Mouse (Mus musculus) small intestine, adult 2 months (tissue): Measurements from ENCODE around the gene Ckap2l. TPM values are rescaled to one million over a fixed set of nuclear protein-coding genes. Genes with fewer than 3 reads are reported as not detected.
A peak's percentile ranks its signal among the peaks of the same experiment; 100 is the strongest.

Experiments
- H3K27ac ChIP-seq: fragments of 200-500 bp; 2 replicates; pipeline ENCODE4 v1.5.1; 2012; ENCODE audit warnings: low read depth, low read length, control low read depth, inconsistent platforms; ENCODE audit not compliant: insufficient read depth
- H3K27me3 ChIP-seq: fragments of 200-500 bp; 2 replicates; pipeline ENCODE4 v1.6.1; 2012; ENCODE audit warnings: mild to moderate bottlenecking, moderate library complexity, low read length, inconsistent platforms; ENCODE audit not compliant: control insufficient read depth, insufficient read depth
- H3K36me3 ChIP-seq: fragments of 200-500 bp; 2 replicates; pipeline ENCODE4 v1.6.1; 2012; ENCODE audit warnings: mild to moderate bottlenecking, low read length, control low read depth, inconsistent platforms; ENCODE audit not compliant: control insufficient read depth, insufficient read depth
- H3K4me1 ChIP-seq: fragments of 200-500 bp; 2 replicates; pipeline ENCODE4 v1.6.1; 2012; ENCODE audit warnings: low read length, inconsistent platforms, mixed read lengths; ENCODE audit not compliant: control insufficient read depth, insufficient read depth, insufficient read length
- H3K4me3 ChIP-seq: fragments of 200-500 bp; 2 replicates; pipeline ENCODE4 v1.5.1; 2012; ENCODE audit warnings: low read depth, mild to moderate bottlenecking, control low read depth, inconsistent platforms, low read length, moderate library complexity
- CTCF ChIP-seq: fragments of 200-500 bp; IDR thresholded peaks from 2 replicates; pipeline ENCODE4 v1.5.1; 2012; ENCODE audit warnings: low read depth, mild to moderate bottlenecking, control low read depth, inconsistent platforms, low read length, moderate library complexity, mixed read lengths; ENCODE audit not compliant: insufficient replicate concordance, insufficient read length; ENCODE audit errors: extremely low read depth
- POLR2A ChIP-seq: fragments of 200-500 bp; IDR thresholded peaks from 2 replicates; pipeline ENCODE4 v1.6.1; 2012; ENCODE audit warnings: low read depth, mild to moderate bottlenecking, control low read depth, inconsistent platforms, low read length, moderate library complexity
- WGBS: fragments of 180-500 bp; shearing (Covaris S2); methylation state at CpG from one replicate; pipeline ENCODE4 v1.1.7; 2018; 5-methylcytosine and 5-hydroxymethylcytosine counted together
- polyA plus RNA-seq: library from polyadenylated mRNA; depleted of rRNA; stranded (reverse); fragments of >200 nt; gene quantifications from 2 replicates; pipeline ENCODE4 v1.2.3, GENCODE M21; 2012; rRNA removed

Gene Ckap2l
- polyA plus RNA-seq, result 0.47 and 0.91 TPM in 2 replicates

DNA sequence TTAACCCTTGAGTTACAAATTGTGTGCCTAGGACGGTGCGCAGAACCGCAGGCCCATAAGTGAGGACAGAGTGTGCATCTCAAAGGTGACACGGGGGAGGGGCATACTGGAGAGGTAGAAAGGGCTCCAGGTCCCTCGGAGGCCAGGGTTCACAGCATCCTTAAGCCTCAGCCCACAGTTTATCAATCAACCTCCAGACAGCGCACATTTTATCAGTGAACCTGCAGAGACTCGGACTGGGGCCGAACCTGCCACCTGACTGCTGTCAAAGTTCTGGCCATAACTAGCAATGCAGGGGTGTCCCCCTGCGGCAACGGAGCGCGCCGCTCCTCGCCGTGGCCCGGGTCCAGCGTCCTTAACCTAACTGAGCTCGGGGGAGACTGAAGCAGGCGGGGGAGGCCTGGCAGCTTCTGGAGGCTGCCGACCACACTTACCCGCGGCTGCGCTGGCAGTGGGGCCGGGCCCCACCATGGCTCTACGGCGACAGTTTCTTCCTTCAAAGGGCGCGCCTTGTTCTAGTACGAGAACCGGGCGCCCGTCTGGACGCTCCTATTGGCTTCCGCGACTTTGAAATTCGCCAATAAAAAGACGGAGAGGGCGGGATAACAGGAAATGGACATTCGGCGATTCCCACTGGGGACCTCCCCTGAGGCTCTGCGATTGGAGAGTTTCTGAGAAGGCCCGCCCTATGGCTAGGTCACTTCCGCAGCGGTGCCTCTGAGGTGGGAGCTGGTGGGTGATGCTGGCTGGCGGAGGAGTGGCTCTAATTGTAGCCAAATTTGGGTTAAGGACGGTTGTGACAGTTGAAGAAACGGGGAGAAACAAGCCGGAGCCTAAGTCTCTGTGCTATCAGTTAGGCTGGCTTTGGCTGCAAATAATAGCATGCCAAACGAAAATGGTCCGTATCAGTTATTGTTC is at the start of gene Ckap2l:
Gene Ckap2l (minus strand): TSS at position 542 of the 918 bp plus-strand sequence.
- TF ChIP-seq POLR2A (peak; percentile 45), CTCF (no peak)
- under 1% methylated on average over 50 of the region's 50 CpGs for WGBS
- Histone ChIP-seq H3K4me3 (peak within 1 kb of the TSS; percentile 92), H3K4me1 (no peaks in the 10 kb centered on the region), H3K27me3 (no peaks in the 10 kb centered on the region), H3K36me3 (no peaks in the 10 kb centered on the region), H3K27ac (peak within 1 kb of the TSS; percentile 79)

DNA sequence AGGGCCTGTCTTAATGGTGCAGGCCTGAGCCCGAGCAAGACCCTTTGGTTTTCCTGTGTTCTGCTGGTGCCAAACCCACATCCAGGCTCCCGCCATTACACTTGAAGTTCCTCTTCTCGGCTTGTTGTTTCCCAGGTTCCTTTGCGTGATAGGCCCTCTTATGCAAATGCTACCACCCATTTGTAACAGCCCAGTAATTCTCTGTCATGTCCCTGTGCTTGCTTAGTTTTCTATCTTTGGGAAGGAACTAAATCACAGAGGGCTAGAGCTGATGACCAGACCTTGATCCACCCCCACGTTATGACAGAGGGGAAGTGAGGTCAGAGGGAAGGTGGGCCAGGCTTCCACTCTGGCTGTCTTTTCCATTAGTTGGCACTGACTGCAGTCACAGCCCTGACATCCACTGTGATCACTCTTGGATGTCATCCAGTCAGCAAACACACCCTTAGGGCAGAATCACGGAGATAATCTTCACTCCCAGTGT is 41.2 kb upstream of the Ckap2l start:
- TF ChIP-seq POLR2A (no peak), CTCF (no peak)
- Histone ChIP-seq H3K27me3 (no peaks in the 10 kb centered on the region), H3K36me3 (no peaks in the 10 kb centered on the region), H3K4me1 (no peaks in the 10 kb centered on the region), H3K4me3 (no peak overlapping the region), H3K27ac (no peak overlapping the region)
- WGBS, result 67% methylated on average over 6 of the region's 6 CpGs

DNA sequence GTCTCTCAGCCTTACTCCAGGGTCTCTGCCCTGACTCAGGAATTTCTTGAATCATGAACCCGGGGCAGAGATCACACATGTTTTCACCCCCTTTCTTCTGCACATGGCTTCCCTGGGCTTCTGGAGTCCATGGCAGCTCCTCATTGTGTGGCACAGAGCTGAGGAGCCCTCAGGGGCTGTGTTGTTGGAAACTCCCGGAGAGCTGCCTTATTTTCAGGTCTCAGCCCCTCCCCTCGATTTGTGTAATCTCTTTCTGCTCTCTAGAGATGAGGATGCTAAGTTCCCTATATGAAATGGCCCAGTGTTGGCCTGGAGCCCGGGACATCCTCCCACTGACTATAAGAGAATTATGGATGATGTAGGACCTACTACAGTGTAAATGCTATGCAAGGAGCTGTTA is 36.5 kb upstream of the Ckap2l start:
- no peak overlapping the region for H3K4me3 ChIP-seq
- H3K27me3 ChIP-seq, result no peaks in the 10 kb centered on the region
- H3K36me3 ChIP-seq, result no peaks in the 10 kb centered on the region
- 58% methylated on average over 4 of the region's 4 CpGs for WGBS
- no peak for TF ChIP-seq POLR2A
- TF ChIP-seq CTCF, result no peak
- no peaks in the 10 kb centered on the region for H3K4me1 ChIP-seq
- H3K27ac ChIP-seq, result no peak overlapping the region

DNA sequence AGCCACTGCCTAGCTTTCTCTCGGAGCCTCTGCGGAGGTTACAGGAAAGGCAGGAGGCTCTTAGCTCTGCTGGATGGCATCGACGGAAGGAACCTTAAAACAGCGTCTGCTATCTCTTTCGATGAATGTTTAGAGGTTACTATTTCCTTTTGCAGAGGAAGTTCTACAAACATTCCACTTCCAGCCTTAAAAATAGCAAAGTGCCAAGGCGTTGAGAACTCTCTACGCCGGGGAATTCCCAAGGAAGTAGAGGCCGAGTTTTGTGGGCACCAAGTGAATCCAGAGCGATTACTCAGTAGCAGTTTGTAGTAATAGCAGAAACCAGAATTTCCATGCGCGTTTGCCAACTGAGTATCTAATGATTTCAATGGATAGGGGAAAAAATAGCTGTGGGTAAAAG is 33.5 kb upstream of the Ckap2l start:
- no peaks in the 10 kb centered on the region for H3K4me1 ChIP-seq
- no peaks in the 10 kb centered on the region for H3K27me3 ChIP-seq
- H3K27ac ChIP-seq, result no peak overlapping the region
- 74% methylated on average over 13 of the region's 13 CpGs for WGBS
- no peak for TF ChIP-seq POLR2A
- no peak for TF ChIP-seq CTCF
- no peaks in the 10 kb centered on the region for H3K36me3 ChIP-seq
- H3K4me3 ChIP-seq, result no peak overlapping the region

DNA sequence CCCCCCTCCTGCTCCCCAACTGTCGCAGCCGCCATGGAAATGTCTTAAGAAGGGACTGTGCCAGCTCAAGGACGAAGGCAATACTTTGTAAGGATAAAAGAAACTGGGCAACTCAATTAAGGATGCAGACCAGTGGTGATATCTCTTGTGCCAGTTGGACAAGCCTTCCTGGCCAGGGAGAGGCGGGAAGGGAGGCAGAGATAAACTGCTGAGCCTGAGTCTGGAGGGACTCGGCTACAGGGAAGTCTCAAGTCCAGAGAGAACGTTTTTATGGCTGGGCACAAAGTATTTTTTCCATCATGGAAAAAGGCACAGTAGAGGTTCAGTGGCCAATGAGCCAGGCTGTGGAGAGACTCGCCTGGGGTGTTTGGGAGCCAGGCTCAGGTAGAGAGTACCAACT is 33.0 kb upstream of the Ckap2l start:
- TF ChIP-seq CTCF, result no peak
- TF ChIP-seq POLR2A, result no peak
- Histone ChIP-seq H3K27me3 (no peaks in the 10 kb centered on the region), H3K4me3 (no peak overlapping the region), H3K36me3 (no peaks in the 10 kb centered on the region), H3K4me1 (no peaks in the 10 kb centered on the region), H3K27ac (no peak overlapping the region)
- WGBS, result 48% methylated on average over 7 of the region's 7 CpGs

DNA sequence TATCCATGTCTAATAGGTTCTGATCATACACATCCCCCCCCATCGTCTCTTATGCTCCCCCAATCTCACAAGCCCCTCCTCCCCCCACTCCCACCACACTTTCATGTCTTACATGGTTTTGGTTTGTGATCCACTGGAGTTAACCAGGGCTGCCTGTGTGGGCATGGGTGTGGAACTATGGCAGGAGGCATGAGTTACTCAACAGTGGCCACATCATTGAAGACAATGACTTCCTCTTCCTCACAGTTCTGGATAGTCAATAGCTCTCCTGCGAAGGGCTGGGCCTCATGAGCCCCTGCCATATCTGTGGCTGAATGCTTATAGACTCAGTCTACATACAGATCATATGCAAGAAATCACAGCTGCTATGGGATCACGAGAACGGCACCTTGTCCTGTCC is 31.2 kb upstream of the Ckap2l start:
- Histone ChIP-seq H3K4me1 (no peaks in the 10 kb centered on the region), H3K4me3 (no peak overlapping the region), H3K36me3 (no peaks in the 10 kb centered on the region), H3K27ac (no peak overlapping the region), H3K27me3 (no peaks in the 10 kb centered on the region)
- 80% methylated on average over 4 of the region's 4 CpGs for WGBS
- no peak for TF ChIP-seq POLR2A
- no peak for TF ChIP-seq CTCF

DNA sequence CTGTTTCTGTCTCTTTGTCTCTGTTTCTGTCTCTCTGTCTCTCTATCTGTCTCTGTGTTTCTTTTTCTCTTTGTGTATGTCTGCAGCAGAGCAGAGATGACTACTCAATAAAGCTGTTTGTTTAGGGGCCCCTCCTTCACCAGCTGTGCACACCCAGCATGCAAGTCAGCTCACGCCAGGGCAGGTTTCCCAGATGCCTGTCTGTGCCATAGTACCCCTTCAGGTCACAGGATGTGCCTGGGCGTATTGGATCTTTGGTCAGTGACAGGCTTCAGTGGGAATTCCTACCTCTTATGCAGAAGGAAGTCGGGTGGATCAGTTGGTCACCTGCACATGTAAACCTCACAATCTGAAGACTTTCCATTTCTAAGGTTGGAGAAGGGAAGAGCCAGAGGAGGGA is 27.2 kb upstream of the Ckap2l start:
- WGBS, result 51% methylated on average over 3 of the region's 3 CpGs
- H3K27me3 ChIP-seq, result no peaks in the 10 kb centered on the region
- no peak overlapping the region for H3K4me3 ChIP-seq

More for the DNA sequence above, 27.2 kb upstream of the Ckap2l start:
- no peaks in the 10 kb centered on the region for H3K4me1 ChIP-seq
- H3K27ac ChIP-seq, result no peak overlapping the region
- TF ChIP-seq CTCF (no peak), POLR2A (no peak)
- H3K36me3 ChIP-seq, result no peaks in the 10 kb centered on the region
